Mouse (Mus musculus) thymus, adult 2 months (tissue): ENCODE data around the gene Smarcd1. TPM values are rescaled to one million over a fixed set of nuclear protein-coding genes. Genes with fewer than 3 reads are reported as not detected.

Experiments
- DNase-seq: peaks from one replicate; pipeline ENCODE4 v3.0.0; 2021
- H3K27ac ChIP-seq: fragments of 200-500 bp; 2 replicates; pipeline ENCODE4 v1.5.1; 2012; ENCODE audit warnings: low read length, control low read depth; ENCODE audit not compliant: control insufficient read depth, insufficient read depth
- H3K27me3 ChIP-seq: fragments of 200-500 bp; 2 replicates; pipeline ENCODE4 v1.6.1; 2012; ENCODE audit warnings: mild to moderate bottlenecking, low read length, moderate library complexity, mixed read lengths; ENCODE audit not compliant: control insufficient read depth, insufficient read depth
- H3K36me3 ChIP-seq: fragments of 200-500 bp; 2 replicates; pipeline ENCODE4 v1.6.1; 2012; ENCODE audit warnings: mild to moderate bottlenecking, low read length, moderate library complexity; ENCODE audit not compliant: control insufficient read depth, insufficient read depth
- H3K4me1 ChIP-seq: fragments of 200-500 bp; replicated peaks from 2 replicates; pipeline ENCODE4 v1.6.1; 2012; ENCODE audit warnings: low read length; ENCODE audit not compliant: control insufficient read depth, insufficient read depth
- H3K4me3 ChIP-seq: fragments of 200-500 bp; 2 replicates; pipeline ENCODE4 v1.5.1; 2012; ENCODE audit warnings: mild to moderate bottlenecking, low read length, control low read depth, moderate library complexity; ENCODE audit not compliant: control insufficient read depth, insufficient read depth
- CTCF ChIP-seq: fragments of 200-500 bp; IDR thresholded peaks from 2 replicates; pipeline ENCODE4 v1.5.1; 2012; ENCODE audit warnings: mild to moderate bottlenecking, control low read depth, low read length, moderate library complexity, borderline replicate concordance; ENCODE audit not compliant: control insufficient read depth, poor library complexity, insufficient read depth; ENCODE audit errors: extremely low read depth
- POLR2A ChIP-seq: fragments of 200-500 bp; IDR thresholded peaks from 2 replicates; pipeline ENCODE4 v1.6.1; 2012; ENCODE audit warnings: mild to moderate bottlenecking, low read length, control low read depth, moderate library complexity; ENCODE audit not compliant: control insufficient read depth, poor library complexity, insufficient read depth; ENCODE audit errors: extremely low read depth
- WGBS: fragments of 180-500 bp; shearing (Covaris S2); methylation state at CpG from one replicate; pipeline ENCODE4 v1.1.7; 2018; 5-methylcytosine and 5-hydroxymethylcytosine counted together
- polyA plus RNA-seq: library from polyadenylated mRNA; depleted of rRNA; stranded (reverse); fragments of >200 nt; gene quantifications from 2 replicates; pipeline ENCODE4 v1.2.3, GENCODE M21; 2012

Gene Smarcd1
- polyA plus RNA-seq, 1 experiment: 106 TPM

DNA sequence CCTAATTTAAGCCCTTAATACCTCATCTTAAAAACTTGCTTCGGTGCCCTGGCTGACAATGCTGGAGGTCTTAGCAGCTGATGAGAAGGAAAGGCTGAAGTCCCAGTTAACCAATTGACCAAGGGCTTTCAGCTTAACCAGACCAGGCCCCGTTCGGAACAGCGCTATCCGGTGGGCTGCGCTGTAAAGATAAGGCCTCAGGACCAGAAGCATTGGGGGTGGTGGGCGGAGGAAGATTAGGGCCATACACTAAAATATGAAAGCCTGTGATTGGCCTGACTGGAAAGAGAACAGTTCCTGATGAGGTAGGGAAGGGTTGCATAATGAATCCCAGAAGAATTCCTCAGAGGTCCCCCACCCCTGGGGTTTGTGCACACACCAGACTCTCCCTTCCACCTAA is 39.6 kb upstream of the Smarcd1 start:
- TF ChIP-seq CTCF: no peak
- no peak for TF ChIP-seq POLR2A
- H3K4me1 ChIP-seq: 0 out of 2 replicates have a peak, but pooled peaks cover 4% of the 10 kb centered on the region
- H3K27ac ChIP-seq: no peak overlapping the region
- H3K36me3 ChIP-seq: no peaks in the 10 kb centered on the region
- H3K4me3 ChIP-seq: no peak overlapping the region
- no peak for DNase-seq
- peaks cover 11% of the 10 kb centered on the region; the same call in 1 of the 2 replicates for H3K27me3 ChIP-seq
- WGBS: 76% methylated on average over 7 of the region's 7 CpGs

DNA sequence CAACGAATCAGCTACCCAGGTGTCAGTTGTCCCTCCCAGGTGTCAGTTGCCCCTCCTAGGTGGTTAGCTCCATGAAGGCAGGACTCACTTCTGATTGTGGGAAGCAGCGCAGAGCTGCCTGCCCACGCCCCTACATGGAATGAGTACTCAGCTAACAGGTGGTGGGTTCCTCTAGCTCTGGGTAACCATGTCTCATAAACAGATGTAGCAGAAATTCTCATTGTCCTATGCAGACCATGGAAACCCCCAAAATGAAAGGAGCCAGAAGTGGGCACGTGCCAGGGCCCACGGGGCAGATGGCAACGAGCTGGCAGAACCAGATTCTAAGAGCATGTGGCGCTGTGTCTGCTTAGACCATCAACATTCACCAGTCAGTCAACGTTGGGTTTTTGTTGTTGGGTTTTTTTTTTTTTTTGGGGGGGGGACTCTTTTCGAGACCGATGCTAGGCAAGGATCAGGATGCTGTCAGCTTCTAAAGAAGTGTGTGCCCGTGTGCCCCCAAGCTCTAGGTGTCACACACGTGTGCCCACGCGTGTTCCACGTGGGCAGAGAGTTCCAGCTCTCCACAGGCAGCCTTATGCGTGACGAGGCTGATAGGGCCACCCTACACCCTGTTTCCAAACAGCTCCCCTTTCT is 37.8 kb upstream of the Smarcd1 start:
- 7% methylated on average over 17 of the region's 17 CpGs for WGBS
- H3K27ac ChIP-seq: no peak overlapping the region
- 0 out of 2 replicates have a peak, but pooled peaks cover 4% of the 10 kb centered on the region for H3K4me1 ChIP-seq
- H3K4me3 ChIP-seq: no peak overlapping the region
- H3K27me3 ChIP-seq: peaks cover 11% of the 10 kb centered on the region; the same call in 1 of the 2 replicates
- H3K36me3 ChIP-seq: no peaks in the 10 kb centered on the region
- no peak for DNase-seq
- 0 out of 2 replicates have a peak, but pooled peaks have one; percentile 12 for TF ChIP-seq CTCF
- TF ChIP-seq POLR2A: no peak

DNA sequence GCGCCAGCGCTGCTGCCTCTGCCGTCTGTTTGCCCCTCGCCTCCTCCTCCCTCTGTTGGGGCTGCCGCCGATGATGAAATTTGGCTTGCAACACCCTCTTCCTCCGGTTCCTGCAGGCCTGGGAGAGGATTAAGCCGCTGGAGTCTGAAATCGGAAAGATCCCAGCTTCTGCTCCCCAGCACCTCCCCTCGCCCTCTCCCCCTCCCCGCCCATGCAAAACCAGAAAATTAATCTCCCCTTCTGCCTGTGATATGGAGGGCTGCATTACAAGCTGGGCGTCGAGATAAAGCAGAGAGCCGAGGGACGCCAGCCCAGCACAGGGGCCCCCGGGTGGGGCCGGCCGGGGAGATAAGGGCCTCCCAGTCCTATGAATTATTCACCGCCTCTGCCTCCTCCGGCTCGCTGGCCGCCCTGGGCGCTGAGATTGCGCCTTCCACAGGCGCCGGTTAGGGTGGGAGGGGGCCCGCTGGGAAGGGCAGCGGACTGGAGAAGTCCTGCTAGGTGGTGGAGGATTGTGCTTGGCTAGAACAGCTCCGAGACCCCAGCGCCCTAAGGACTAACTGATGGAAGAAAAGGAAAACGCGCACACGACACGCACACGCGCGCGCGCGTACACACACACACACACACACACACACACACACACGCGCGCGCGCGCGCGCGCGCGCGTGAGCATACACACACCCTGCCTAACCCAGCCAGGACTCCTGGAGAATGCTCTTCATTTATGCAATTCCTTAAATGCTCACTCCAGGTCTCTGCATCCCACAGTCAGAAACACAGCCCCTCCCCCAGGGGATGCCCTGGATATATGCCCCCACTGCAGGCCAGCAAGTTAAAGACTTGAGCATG is 37.1 kb upstream of the Smarcd1 start:
- no peak for DNase-seq
- Histone ChIP-seq H3K4me3 (no peak overlapping the region), H3K27me3 (peaks cover 12% of the 10 kb centered on the region; the same call in 1 of the 2 replicates), H3K27ac (no peak overlapping the region), H3K36me3 (no peaks in the 10 kb centered on the region), H3K4me1 (0 out of 2 replicates have a peak, but pooled peaks cover 4% of the 10 kb centered on the region)
- TF ChIP-seq POLR2A (no peak), CTCF (no peak)
- 5% methylated on average over 52 of the region's 52 CpGs for WGBS

DNA sequence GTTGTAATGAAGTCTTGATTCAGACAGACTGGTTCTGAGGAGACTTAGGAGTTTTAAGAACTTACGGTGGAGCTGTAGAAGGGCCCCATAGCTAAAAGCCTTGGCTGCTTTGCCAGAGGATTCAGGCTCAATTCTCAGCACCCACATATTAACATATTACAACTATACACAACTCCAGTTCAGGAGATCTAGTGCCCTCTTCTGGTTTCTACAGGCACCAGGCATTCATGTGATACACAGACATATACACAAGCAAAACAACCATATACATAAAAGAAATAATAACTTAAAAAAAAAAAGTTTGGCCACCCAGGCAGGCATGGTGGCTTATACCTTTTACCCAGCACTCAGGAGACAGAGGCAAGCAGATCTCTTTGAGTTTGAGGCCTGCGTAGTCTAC is 34.4 kb upstream of the Smarcd1 start:
- Histone ChIP-seq H3K27me3 (peaks cover 26% of the 10 kb centered on the region; the same call in 1 of the 2 replicates), H3K4me1 (0 out of 2 replicates have a peak, but pooled peaks cover 10% of the 10 kb centered on the region), H3K27ac (no peak overlapping the region), H3K36me3 (no peaks in the 10 kb centered on the region), H3K4me3 (no peak overlapping the region)
- TF ChIP-seq POLR2A: no peak
- TF ChIP-seq CTCF: no peak
- no peak for DNase-seq
- 100% methylated on average over 2 of the region's 2 CpGs for WGBS

DNA sequence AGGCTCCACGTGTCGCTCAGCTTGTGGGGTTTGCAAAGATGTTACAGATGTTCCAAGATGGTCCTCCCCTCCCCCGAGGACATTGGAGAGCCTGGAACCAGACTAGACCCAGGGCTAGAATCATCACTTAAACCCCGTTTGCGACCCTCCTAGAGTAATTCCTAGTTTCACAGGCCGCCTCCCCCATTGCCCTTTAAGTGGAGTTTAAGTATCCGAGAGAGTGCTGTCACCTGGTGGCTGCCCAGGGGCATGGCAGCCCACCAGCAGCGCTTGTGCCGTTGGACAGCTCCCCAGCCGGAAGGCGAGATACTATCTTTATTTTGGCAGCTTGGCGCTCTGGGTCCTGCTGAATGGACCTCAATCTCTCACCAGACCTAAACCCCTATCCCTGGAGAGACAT is 33.0 kb upstream of the Smarcd1 start:
- Histone ChIP-seq H3K4me3 (no peak overlapping the region), H3K27ac (no peak overlapping the region), H3K36me3 (no peaks in the 10 kb centered on the region), H3K4me1 (0 out of 2 replicates have a peak, but pooled peaks cover 10% of the 10 kb centered on the region), H3K27me3 (peaks cover 25% of the 10 kb centered on the region; the same call in 1 of the 2 replicates)
- peak; percentile 78 for DNase-seq
- 8% methylated on average over 12 of the region's 12 CpGs for WGBS
- peak; percentile 98 for TF ChIP-seq CTCF
- TF ChIP-seq POLR2A: no peak

DNA sequence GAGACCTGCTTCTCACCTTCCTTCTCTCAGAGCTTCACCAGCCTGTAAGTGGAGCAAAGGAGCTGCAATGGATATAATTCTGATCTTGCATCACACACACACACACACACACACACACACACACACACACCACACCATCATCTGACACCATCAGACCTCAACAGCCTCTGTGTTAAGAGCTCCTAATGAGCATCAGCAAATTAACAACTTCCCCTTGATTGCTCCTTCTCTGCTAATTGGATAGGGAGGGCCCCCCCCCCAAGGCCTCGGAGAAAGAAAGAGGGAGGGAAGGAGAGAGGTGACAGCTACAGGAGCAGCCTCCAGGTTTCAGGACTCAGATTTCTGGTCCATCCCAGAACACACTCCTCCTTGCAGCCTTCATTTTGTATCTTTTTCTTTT is 32.5 kb upstream of the Smarcd1 start:
- Histone ChIP-seq H3K4me1 (0 out of 2 replicates have a peak, but pooled peaks cover 7% of the 10 kb centered on the region), H3K4me3 (no peak overlapping the region), H3K27ac (no peak overlapping the region), H3K36me3 (no peaks in the 10 kb centered on the region), H3K27me3 (peaks cover 24% of the 10 kb centered on the region; the same call in 1 of the 2 replicates)
- no peak for DNase-seq
- TF ChIP-seq CTCF (no peak), POLR2A (no peak)
- WGBS: 6% methylated on average over 1 of the region's 1 CpGs
